Mouse (Mus musculus) heart, embryonic 12.5 days (tissue): ENCODE measurements at regions not wholly inside any gene's neighbourhood (a gene's known extent, or its start where the extent isn't known, plus 50 kb on each side); places are given as distances from the start of the nearest gene placed in this dataset.
A peak's percentile ranks its signal among the peaks of the same experiment; 100 is the strongest.

Experiments used
- ATAC-seq: fragments of 200-750 bp; cut with Nextera tagmentation; 2 replicates; pipeline ENCODE4 v1.8.0; 2017; ENCODE audit warnings: moderate TSS enrichment, moderate library complexity; ENCODE audit not compliant: insufficient number of reproducible peaks, low FRiP score
- H3K27ac ChIP-seq: fragments of 300-500 bp; sonication (generic); 2 replicates; pipeline ENCODE4 v1.5.1; 2016; ENCODE audit warnings: mild to moderate bottlenecking, moderate library complexity; ENCODE audit not compliant: poor library complexity, severe bottlenecking
- H3K27me3 ChIP-seq: fragments of 300-500 bp; sonication (generic); replicated peaks from 2 replicates; pipeline ENCODE4 v1.6.1; 2016; ENCODE audit warnings: mild to moderate bottlenecking, moderate library complexity
- H3K36me3 ChIP-seq: fragments of 300-500 bp; sonication (generic); 2 replicates; pipeline ENCODE4 v1.6.1; 2016; ENCODE audit warnings: mild to moderate bottlenecking, moderate library complexity
- H3K4me1 ChIP-seq: fragments of 300-500 bp; sonication (generic); replicated peaks from 2 replicates; pipeline ENCODE4 v1.6.1; 2016; ENCODE audit warnings: mild to moderate bottlenecking
- H3K4me2 ChIP-seq: fragments of 300-500 bp; sonication (generic); 2 replicates; pipeline ENCODE4 v1.6.1; 2016; ENCODE audit warnings: mild to moderate bottlenecking, moderate library complexity
- H3K4me3 ChIP-seq: fragments of 300-500 bp; sonication (generic); 2 replicates; pipeline ENCODE4 v1.5.1; 2016; ENCODE audit warnings: mild to moderate bottlenecking
- H3K9ac ChIP-seq: fragments of 300-500 bp; sonication (generic); 2 replicates; pipeline ENCODE4 v1.6.1; 2016; ENCODE audit warnings: mild to moderate bottlenecking, moderate library complexity
- H3K9me3 ChIP-seq: fragments of 300-500 bp; sonication (generic); replicated peaks from 2 replicates; pipeline ENCODE4 v1.6.1; 2016; ENCODE audit warnings: mild to moderate bottlenecking, moderate library complexity
- WGBS: fragments of 180-500 bp; shearing (Covaris S2); methylation state at CpG from one replicate; pipeline ENCODE4 v1.1.7; 2016; 5-methylcytosine and 5-hydroxymethylcytosine counted together

DNA sequence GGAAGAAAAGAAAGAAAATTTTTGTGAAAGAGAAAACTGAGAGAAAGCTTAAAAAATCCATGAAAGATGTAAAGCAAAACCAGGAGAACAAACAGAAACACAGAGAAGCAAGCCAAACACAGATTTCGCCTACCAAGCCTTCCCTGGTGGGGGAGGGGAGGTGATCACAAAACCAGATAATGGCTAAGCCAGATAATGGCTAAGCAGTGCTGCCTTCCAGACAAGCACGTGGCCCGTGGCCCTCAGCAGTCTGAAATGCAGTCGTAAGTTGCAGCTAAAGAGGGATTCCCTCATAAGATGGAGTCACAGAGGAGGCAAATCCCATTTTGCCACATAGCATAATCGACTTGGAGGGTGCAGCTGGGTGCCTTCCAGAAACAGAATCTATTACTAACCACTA is 179.0 kb upstream of the Car8 start:
- H3K4me2 ChIP-seq, result no peak overlapping the region
- ATAC-seq, result no peak
- H3K9ac ChIP-seq, result no peak overlapping the region
- H3K27me3 ChIP-seq, result no peaks in the 10 kb centered on the region
- 25% methylated on average over 5 of the region's 5 CpGs for WGBS
- no peak overlapping the region for H3K4me3 ChIP-seq
- H3K36me3 ChIP-seq, result no peaks in the 10 kb centered on the region
- no peak overlapping the region for H3K27ac ChIP-seq
- no peaks in the 10 kb centered on the region for H3K9me3 ChIP-seq
- H3K4me1 ChIP-seq, result peaks cover 5% of the 10 kb centered on the region

GRCm38 (mm10) chr4:8413307-8413706 is 174.5 kb upstream of the Car8 start:
- Histone ChIP-seq H3K4me2 (no peak overlapping the region), H3K4me3 (no peak overlapping the region), H3K27ac (no peak overlapping the region), H3K27me3 (no peaks in the 10 kb centered on the region), H3K36me3 (no peaks in the 10 kb centered on the region), H3K4me1 (peaks cover 5% of the 10 kb centered on the region), H3K9me3 (no peaks in the 10 kb centered on the region), H3K9ac (no peak overlapping the region)
- ATAC-seq, result no peak

DNA sequence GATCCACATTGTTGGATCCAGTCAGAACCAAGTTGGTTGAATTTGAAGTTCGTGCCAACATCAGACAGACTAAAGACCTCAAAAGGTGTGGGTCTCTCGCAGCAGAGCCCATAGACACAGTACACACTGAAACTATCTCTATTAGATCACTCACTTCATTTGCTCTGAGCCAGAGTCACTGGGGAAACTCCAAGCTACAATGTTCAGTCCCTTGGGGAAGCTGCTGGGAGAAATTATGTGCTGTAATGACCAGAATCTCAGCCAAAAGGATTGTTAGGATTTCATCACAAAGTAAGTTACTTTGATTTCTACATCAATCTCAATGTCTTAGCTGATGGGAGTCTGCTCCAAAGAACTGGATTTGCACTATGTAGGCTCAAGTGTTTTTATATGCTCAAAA is 161.2 kb upstream of the Car8 start:
- no peak overlapping the region for H3K9ac ChIP-seq
- H3K9me3 ChIP-seq, result no peaks in the 10 kb centered on the region
- WGBS, result 94% methylated on average over 2 of the region's 2 CpGs
- no peaks in the 10 kb centered on the region for H3K4me1 ChIP-seq
- no peak overlapping the region for H3K4me3 ChIP-seq
- H3K36me3 ChIP-seq, result no peaks in the 10 kb centered on the region
- H3K27me3 ChIP-seq, result no peaks in the 10 kb centered on the region
- no peak overlapping the region for H3K4me2 ChIP-seq
- no peak overlapping the region for H3K27ac ChIP-seq
- no peak for ATAC-seq

DNA sequence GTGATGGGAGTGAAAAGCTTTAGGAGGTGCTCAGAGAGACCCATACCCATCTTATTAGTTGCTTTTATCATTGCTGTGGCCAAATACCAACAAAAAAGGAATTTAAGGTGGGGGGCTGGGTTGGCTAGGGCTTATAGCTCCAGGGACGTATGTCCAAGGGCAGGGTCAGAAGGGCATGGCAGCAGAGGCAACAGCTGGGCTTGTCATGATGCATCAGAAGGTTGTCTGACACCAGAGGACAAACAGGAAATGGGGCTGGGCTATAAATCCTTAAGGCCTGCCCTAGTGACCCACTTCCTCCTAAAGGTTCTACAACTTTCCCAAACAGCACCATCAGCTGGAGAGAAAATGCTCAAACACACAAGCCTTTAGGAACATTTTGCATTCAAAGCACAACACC is 160.6 kb upstream of the Car8 start:
- no peak for ATAC-seq
- Histone ChIP-seq H3K27ac (no peak overlapping the region), H3K9me3 (no peaks in the 10 kb centered on the region), H3K4me1 (no peaks in the 10 kb centered on the region), H3K36me3 (no peaks in the 10 kb centered on the region), H3K4me2 (no peak overlapping the region), H3K4me3 (no peak overlapping the region), H3K27me3 (no peaks in the 10 kb centered on the region), H3K9ac (no peak overlapping the region)
- WGBS, result 60% methylated on average over 1 of the region's 1 CpGs

- no peak for ATAC-seq
- H3K4me1 ChIP-seq, result no peaks in the 10 kb centered on the region
These were observed 160.1 kb upstream of the Car8 start for GRCm38 (mm10) chr4:8398969-8399368.

GRCm38 (mm10) chr4:8383162-8383561 is 144.3 kb upstream of the Car8 start:
- H3K4me2 ChIP-seq, result no peak overlapping the region
- WGBS, result 92% methylated on average over 11 of the region's 11 CpGs
- H3K27ac ChIP-seq, result no peak overlapping the region
- no peak overlapping the region for H3K9ac ChIP-seq
- no peaks in the 10 kb centered on the region for H3K27me3 ChIP-seq
- H3K36me3 ChIP-seq, result no peaks in the 10 kb centered on the region
- H3K4me1 ChIP-seq, result no peaks in the 10 kb centered on the region
- H3K4me3 ChIP-seq, result no peak overlapping the region
- ATAC-seq, result no peak
- no peaks in the 10 kb centered on the region for H3K9me3 ChIP-seq

More at GRCm38 (mm10) chr4:8398969-8399368, 160.1 kb upstream of the Car8 start:
- Histone ChIP-seq H3K9ac (no peak overlapping the region), H3K9me3 (no peaks in the 10 kb centered on the region), H3K27me3 (no peaks in the 10 kb centered on the region), H3K27ac (no peak overlapping the region), H3K4me3 (no peak overlapping the region), H3K4me2 (no peak overlapping the region), H3K36me3 (no peaks in the 10 kb centered on the region)
- 79% methylated on average over 4 of the region's 4 CpGs for WGBS

DNA sequence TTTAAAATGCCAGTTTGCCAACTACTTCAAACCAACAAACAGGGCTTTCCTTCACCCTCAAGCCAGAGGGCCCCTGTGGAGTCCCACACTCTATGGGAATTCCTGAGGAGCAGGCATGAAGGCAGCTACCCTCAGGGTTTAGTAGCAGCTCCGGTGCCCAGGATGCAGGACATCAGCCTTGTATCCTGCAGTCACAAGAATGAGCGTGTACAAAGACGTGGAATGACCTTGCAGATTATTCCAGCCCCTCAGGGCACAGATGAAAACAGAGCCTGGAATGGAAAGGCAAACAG is 143.2 kb upstream of the Car8 start:
- H3K4me3 ChIP-seq, result no peak overlapping the region
- H3K36me3 ChIP-seq, result no peaks in the 10 kb centered on the region
- no peak for ATAC-seq
- no peaks in the 10 kb centered on the region for H3K4me1 ChIP-seq
- no peak overlapping the region for H3K27ac ChIP-seq
- no peaks in the 10 kb centered on the region for H3K9me3 ChIP-seq
- WGBS, result 61% methylated on average over 3 of the region's 3 CpGs
- H3K27me3 ChIP-seq, result no peaks in the 10 kb centered on the region
- no peak overlapping the region for H3K9ac ChIP-seq
- H3K4me2 ChIP-seq, result no peak overlapping the region

GRCm38 (mm10) chr4:8381408-8382124 is 142.7 kb upstream of the Car8 start:
- no peak overlapping the region for H3K4me3 ChIP-seq
- no peak for ATAC-seq
- no peaks in the 10 kb centered on the region for H3K27me3 ChIP-seq
- H3K9me3 ChIP-seq, result no peaks in the 10 kb centered on the region
- 45% methylated on average over 13 of the region's 13 CpGs for WGBS
- no peaks in the 10 kb centered on the region for H3K4me1 ChIP-seq
- H3K27ac ChIP-seq, result no peak overlapping the region
- no peaks in the 10 kb centered on the region for H3K36me3 ChIP-seq
- H3K9ac ChIP-seq, result no peak overlapping the region
- H3K4me2 ChIP-seq, result no peak overlapping the region

- no peak overlapping the region for H3K9ac ChIP-seq
- no peaks in the 10 kb centered on the region for H3K27me3 ChIP-seq
- H3K9me3 ChIP-seq, result no peaks in the 10 kb centered on the region
- H3K4me1 ChIP-seq, result peaks cover 5% of the 10 kb centered on the region; the same call in 1 of the 2 replicates
- H3K36me3 ChIP-seq, result no peaks in the 10 kb centered on the region
- WGBS, result 40% methylated on average over 5 of the region's 5 CpGs
- no peak overlapping the region for H3K4me2 ChIP-seq
- H3K27ac ChIP-seq, result no peak overlapping the region
- ATAC-seq, result peak; percentile 39; the same call in 1 of the 2 replicates
- no peak overlapping the region for H3K4me3 ChIP-seq
These were observed 142.0 kb upstream of the Car8 start for GRCm38 (mm10) chr4:8380711-8381338.

DNA sequence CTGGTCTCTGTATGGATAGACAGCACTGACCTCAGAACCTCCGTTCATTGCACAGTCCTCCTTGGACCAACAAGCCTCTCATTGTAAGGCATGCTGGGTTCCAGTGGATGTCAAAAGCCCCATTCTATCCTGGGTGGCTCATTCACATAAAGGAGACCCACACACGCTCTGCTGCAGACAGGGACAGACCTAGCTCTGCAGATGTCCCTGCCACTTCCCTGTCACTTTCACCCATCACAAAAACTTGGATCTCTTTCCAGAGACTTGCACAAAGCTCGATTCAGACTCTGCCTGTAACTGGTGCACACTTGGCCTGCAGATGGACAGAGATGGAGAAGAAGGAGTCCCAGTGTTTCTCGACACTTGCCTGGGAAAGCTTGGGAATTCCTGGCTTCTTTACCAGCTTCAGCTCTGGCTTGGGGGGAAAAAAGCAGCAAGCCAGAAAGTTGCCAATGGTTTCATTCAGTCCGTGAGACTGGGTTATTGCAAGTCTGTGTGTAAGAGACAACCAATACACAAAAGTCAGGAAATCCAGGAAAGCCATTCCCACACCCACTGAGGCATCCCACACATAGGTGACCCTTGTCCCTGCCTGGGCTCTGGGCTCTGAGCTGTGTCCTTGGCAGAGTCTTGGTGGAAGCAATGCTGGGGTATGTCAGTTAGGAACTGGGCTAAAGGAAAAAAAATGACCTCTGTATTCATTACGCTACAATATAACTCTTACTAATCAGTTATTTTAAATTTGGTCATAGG is 136.1 kb upstream of the Car8 start:
- Histone ChIP-seq H3K9ac (no peak overlapping the region), H3K36me3 (no peaks in the 10 kb centered on the region), H3K4me2 (no peak overlapping the region), H3K9me3 (no peaks in the 10 kb centered on the region), H3K4me1 (peaks cover 5% of the 10 kb centered on the region; the same call in 1 of the 2 replicates), H3K27ac (no peak overlapping the region), H3K27me3 (no peaks in the 10 kb centered on the region), H3K4me3 (no peak overlapping the region)
- no peak for ATAC-seq
- 70% methylated on average over 6 of the region's 6 CpGs for WGBS

DNA sequence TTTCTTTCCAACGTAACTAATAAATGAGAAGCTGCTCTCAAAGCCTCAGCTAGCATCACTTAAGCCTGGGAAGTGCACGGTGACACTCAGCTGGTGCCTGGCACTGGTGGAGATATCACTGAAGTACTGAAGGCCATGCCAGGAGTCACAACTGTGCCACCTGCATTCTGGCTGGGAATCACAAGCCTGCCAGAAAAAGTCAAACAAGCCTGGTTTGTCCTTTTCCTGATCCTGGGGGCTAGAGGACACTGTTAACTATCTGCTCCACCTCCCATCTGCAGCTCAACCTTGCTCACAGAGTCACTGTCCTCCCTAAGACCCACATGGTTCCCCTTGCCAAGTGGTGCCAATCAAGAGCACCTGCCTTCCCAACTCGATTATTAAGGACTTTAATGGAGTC is 135.2 kb upstream of the Car8 start:
- no peak for ATAC-seq
- Histone ChIP-seq H3K4me2 (no peak overlapping the region), H3K27me3 (no peaks in the 10 kb centered on the region), H3K4me1 (peaks cover 5% of the 10 kb centered on the region; the same call in 1 of the 2 replicates), H3K9ac (no peak overlapping the region), H3K9me3 (no peaks in the 10 kb centered on the region), H3K36me3 (no peaks in the 10 kb centered on the region), H3K4me3 (no peak overlapping the region), H3K27ac (no peak overlapping the region)
- WGBS, result 73% methylated on average over 3 of the region's 3 CpGs
